Mouse (Mus musculus) layer of hippocampus, adult 18-20 months (tissue): Measurements from ENCODE around the gene Lrp5. TPM values are rescaled to one million over a fixed set of nuclear protein-coding genes. Genes with fewer than 3 reads are reported as not detected.

Source experiments
- DNase-seq, 2 experiments: peaks; one replicate each; pipeline ENCODE4 v3.0.0; 2022; ENCODE audit warnings: low spot score in 2 of 2
- total RNA-seq, 2 experiments: library from RNA; stranded (reverse); gene quantifications; 2 replicates each; pipeline ENCODE4 v1.2.3; 2021

The Lrp5 gene
- total RNA-seq, 2 experiments from 2014 or later, result 9.2 to 10.4 TPM

DNA sequence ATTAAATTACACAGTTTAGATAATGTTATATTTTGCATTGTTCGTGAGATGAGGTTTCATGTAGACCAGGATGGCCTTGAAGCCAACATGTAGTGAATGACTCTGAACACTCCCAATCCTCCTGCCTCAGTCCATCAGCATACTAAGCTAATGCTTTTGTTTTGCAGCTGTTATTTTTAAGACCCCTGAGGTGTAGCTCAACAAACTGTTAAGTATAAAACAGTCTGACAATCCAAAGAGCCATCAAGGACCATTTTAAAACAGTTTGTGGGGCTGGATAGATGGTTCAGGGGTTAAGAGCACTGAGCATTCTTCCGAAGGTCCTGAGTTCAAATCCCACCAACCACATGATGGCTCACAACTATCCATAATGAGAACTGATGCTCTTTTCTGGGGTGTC lies 124.1 kb downstream of the Lrp5 start:
- no peak for DNase-seq

DNA sequence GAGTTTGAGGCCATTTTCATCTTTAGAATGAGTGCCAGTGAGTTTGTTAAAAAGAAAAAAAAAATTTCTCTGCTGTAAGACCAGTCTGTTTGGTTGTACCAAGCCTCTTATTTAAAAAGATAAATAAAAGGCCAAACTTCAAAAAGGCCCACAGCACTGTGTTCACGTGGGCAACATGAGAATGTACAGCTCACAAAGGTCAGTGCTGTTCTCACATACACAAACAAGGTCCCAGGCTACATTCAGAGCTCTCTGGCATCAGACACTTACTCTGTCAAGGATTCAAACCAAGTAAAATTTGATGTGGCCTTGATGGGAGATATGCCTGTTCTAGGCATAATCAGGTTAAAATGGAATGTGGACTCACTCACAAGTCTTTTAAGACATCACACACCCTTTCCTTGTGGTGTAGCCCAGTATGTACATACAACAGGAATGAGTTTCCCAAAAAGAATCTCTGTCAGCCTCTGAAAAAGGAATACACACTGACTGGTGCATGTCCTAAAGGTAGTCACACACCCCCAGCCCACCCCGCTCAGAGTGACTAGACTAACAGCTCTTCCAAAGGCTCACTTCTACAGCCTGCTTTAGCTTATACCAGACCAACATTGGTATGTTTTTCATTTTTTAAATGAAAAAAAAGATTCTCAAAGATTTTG lies 130.1 kb downstream of the Lrp5 start:
- no peak for DNase-seq

DNA sequence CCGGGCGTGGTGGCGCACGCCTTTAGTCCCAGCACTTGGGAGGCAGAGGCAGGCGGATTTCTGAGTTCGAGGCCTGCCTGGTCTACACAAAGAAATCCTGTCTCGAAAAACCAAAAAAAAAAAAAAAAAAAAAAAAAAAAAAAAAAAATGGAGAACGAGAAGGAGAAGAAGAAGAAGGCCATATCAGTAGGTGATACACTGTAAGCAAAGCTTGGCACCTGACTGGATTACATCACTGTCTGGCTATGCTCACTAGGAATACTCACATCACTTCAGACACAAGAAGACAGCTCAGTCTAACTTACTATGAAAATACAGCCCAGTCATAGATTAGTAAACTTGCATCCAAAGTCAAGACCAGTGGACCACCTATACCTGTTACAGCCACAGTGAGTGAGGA lies 131.6 kb downstream of the Lrp5 start:
- no peak for DNase-seq

DNA sequence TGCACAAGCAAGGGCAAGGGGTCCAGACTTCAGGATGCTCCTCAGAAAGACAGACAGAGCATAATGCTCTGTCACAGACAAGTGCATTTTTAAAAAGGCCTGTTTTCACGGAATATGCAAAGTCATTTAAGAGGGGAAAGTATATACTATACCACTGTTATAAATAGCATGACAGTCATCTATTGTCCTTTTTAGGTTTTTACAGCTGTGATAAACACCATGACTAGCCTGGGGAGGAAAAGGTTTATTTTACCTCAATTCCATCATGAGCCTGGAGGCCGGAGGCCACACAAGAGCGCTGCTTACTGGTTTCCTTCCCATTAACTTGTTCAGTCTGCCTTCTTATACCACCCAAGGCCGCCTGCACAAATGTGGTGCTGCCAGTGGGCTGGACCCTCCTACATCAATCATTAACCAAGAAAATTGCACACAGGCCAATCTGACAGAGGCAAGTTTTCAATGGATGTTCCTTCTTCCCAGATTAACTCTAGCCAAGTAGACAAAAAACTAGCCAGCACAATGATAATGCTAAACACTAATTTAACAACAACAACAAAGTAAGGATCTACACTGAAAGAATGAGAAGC lies 134.7 kb downstream of the Lrp5 start:
- DNase-seq, result peak in 1 of 2 experiments; percentile 20

DNA sequence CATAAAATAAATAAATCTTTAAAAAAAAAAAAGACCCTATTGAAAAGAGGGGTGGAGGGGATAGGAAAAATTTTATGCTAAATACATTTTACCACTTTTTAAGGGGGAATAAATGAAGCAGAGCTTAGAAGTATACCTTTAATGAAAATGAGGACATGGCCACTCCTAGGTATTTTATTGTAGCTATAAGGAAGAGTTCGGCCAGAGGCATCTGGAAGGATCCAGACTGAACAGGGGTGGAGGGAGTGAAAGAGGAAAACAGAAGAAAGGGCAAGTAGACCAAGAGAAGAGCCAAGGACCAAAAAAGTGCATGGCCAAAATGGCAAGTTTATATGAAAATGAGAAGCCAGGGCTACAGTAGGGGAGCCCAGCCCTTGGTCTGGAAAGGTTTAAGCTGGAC lies 136.3 kb downstream of the Lrp5 start:
- DNase-seq, result no peak

DNA sequence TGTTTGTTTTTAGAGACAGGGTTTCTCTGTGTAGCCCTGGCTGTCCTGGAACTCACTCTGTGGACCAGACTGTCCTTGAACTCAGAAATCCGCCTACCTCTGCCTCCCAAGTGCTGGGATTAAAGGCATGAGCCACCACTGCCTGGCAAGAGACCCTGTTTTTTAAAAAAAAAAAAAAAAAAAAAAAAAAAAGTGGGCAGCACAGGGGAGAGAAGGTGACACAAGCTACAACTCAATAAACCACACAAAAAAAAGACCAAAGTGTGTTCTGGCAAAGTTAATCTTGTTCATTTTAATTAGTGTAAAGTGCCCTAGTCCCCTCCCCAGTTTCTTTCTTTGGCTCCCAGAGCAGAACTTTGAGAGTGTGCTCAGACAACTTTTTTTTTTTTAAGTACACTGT lies 137.1 kb downstream of the Lrp5 start:
- no peak for DNase-seq

DNA sequence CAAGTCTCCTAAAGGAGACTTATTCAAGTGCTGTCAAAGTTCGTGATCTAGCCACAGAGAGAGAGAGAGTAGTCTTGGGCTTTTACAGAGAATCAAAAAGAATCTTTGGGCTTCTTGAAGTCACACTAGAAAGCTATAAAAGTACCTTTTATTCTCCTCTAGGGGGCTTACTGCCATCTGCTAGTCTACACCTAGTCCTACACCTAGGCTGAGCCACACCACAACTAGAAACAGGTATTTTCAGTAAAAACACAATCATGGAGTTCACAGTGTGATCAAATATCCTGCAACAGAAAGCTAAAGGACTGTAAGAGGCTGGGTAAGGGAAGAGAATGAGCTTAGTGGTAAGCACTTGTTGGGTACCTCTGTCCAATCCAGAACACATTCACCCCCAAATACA lies 138.1 kb downstream of the Lrp5 start:
- no peak for DNase-seq

DNA sequence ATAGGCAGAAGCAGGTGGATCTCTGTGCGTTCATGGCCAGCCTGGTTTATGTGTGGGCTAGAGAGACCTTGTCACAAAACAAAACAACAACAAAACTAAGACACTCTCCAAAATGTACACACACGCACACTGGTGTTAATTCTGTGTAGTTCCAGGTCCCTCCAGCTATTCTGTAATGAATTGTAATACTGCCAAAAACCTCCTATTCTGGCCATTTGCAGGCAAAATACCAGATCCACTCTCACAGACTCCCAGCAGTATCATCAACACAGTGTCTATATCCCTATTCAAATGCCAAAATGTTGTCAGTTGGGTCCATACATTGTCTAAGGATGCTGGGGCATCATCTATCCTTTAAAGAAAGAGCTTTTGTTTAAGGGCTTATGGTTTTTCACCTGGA lies 141.4 kb downstream of the Lrp5 start:
- no peak for DNase-seq

DNA sequence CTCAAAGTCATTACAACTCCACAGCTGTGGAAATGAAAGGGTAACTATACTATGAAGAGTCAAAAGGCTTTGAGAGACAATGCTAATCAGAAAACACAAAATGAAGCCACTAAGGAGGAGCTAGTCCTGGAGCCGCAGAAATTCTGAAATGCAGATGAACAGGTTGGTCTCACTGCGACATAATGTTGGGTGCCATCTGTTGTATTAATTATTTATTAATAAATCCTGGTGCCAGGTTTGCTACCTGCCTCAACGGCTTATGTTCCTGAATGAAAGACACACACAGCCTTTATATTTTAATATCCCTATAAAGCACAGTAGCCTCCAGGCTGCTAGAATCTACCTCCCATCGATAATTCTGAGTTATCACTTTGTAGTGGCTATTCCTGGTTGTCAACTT lies 143.8 kb downstream of the Lrp5 start:
- no peak for DNase-seq

DNA sequence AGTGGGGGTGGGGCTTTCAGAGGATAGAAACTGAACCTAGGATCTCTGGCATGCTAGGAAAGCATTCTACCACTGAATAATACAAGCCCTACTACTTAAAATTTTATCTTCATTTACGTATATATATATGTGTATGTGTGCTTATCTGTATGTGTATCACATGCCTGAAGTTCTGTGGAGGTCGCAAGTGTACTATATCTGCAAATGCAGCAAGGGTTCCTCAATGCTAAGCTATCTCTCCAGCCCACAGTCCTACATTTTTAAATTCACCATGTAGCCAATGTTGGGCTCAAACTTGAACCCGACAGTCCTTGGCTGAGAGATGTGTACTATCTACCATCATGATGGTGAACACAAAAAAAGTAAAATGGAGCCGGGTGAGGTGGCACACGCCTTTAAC lies 145.4 kb downstream of the Lrp5 start:
- no peak for DNase-seq

DNA sequence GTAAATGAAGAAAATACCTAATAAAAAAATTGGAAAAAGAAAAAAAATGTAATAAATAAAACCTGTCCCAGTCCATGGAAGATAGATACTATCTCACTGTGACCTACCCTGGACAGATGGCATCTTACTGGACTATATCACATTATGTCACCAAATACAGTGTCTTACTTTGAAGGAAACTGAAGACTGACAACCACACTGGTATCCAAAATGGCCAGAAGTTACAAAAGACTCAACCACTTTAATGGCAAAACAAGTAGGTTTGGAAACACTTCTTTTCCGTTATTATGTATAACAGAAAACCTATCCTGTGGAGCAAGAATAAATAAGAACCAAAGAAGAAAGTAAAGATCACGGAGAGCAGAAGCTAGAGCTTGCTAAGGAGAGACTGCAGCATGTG lies 146.1 kb downstream of the Lrp5 start:
- DNase-seq, result no peak

DNA sequence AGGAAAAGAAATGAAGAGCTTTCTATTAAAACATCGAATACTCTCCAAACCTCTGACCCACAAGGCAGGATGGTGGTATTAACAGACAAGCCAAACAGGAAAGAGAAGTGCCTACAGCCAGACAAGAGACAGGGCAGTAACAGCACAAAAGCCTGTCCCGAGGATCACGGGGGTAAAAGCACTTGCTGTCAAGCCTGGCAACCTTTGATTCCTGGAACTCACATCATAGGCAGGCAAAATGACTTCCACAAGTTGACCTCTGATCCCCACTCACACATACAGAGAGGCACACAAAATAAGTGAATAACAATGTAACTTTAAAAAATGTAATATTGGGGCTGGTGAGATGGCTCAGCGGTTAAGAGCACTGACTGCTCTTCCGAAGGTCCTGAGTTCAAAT lies 146.9 kb downstream of the Lrp5 start:
- DNase-seq, result no peak

DNA sequence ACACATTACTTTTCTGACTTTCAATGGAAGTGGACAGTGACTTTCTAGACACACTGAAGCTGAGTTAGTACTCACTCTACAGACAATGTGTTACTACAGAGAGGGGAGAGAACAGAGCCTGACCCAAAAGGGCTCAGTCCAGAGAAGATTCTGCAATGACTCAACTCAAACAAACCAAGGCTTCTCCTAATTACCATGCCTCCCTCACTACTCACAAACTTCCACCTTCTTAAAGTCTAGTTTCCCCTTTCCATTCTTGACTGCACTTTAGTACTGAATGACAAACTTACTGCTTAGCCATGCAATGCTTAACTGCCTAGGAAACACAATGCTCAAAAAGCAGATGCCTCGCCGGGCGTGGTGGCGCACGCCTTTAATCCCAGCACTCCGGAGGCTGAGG lies 148.7 kb downstream of the Lrp5 start:
- no peak for DNase-seq

DNA sequence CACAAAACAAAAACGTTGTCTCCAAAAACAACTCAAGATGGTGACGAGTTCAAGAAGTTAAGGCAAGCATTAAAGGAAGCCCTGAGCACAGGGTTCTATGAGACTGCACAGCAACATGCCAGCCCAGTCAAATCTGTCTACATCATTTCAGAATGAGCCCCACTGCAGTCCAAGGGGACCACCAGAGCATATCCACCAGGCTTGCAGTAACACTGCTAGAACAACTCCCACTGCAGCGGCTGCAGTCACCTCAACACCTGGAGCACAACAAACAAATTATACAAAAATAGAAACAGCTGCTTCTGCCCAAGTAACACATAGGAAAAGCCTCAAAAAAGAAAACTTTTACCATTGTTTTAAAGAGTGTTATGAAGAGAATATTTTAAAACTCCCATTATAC lies 151.4 kb downstream of the Lrp5 start:
- DNase-seq, result no peak

Other genes starting within 250 kb of the Lrp5 start
- 10 to 100 TPM; 80.5 to 84.5 TPM for gene Ppp6r3, start 110.8 kb downstream of the Lrp5 start, total RNA-seq
- gene 1810055G02Rik, start 21.7 kb upstream of the Lrp5 start, total RNA-seq, result 10 to 100 TPM; 23.4 to 24.3 TPM
- 10 to 100 TPM; 50.1 to 51.6 TPM for gene Kmt5b, start 80.9 kb upstream of the Lrp5 start, total RNA-seq
- 100 to 1,000 TPM in 1 of 2 experiments, 10 to 100 TPM in 1; 85.8 to 106 TPM for gene Chka, start 165.2 kb upstream of the Lrp5 start, total RNA-seq
- 10 to 100 TPM; 17.4 to 20.6 TPM for gene Tcirg1, start 220.6 kb upstream of the Lrp5 start, total RNA-seq
- gene Ndufs8, start 226.2 kb upstream of the Lrp5 start, total RNA-seq, result 100 to 1,000 TPM; 144 to 147 TPM
- gene Aldh3b1, start 243.2 kb upstream of the Lrp5 start, total RNA-seq, result 1 to 10 TPM; 3.2 to 3.5 TPM
- 10 to 100 TPM; 13.6 to 15.9 TPM for gene Unc93b1, start 248.6 kb upstream of the Lrp5 start, total RNA-seq